Mouse (Mus musculus) E14TG2a.4 (cell line): ENCODE data around the gene Cyyr1.

ENCODE experiments used
- CTCF ChIP-seq: conservative IDR thresholded peaks from 2 replicates; pipeline ENCODE4 v1.5.1; 2014; ENCODE audit warnings: low read length
- NANOG ChIP-seq: IDR thresholded peaks from 2 replicates; pipeline ENCODE4 v1.6.1; 2014; ENCODE audit warnings: borderline replicate concordance, low read length, mixed read lengths
- POU5F1 ChIP-seq: IDR thresholded peaks from 2 replicates; pipeline ENCODE4 v1.6.1; 2014; ENCODE audit warnings: low read length, borderline replicate concordance

- TF ChIP-seq CTCF, result no peak
- TF ChIP-seq POU5F1, result no peak
- no peak for TF ChIP-seq NANOG
These were observed 13.3 kb upstream of the Cyyr1 start for GRCm38 (mm10) chr16:85566474-85566873.
